Mouse (Mus musculus) olfactory bulb, adult 2 months (tissue): Measurements from ENCODE around the gene Arhgef19.

Experiments used
- CTCF ChIP-seq: fragments of 200-500 bp; IDR thresholded peaks from 2 replicates; pipeline ENCODE4 v1.5.1; 2012; ENCODE audit warnings: low read depth, mild to moderate bottlenecking, low read length, moderate library complexity; ENCODE audit not compliant: insufficient read depth
- POLR2A ChIP-seq: fragments of 200-500 bp; IDR thresholded peaks from 2 replicates; pipeline ENCODE4 v1.6.1; 2012; ENCODE audit warnings: mild to moderate bottlenecking, low read depth, low read length, moderate library complexity; ENCODE audit not compliant: insufficient read depth

DNA sequence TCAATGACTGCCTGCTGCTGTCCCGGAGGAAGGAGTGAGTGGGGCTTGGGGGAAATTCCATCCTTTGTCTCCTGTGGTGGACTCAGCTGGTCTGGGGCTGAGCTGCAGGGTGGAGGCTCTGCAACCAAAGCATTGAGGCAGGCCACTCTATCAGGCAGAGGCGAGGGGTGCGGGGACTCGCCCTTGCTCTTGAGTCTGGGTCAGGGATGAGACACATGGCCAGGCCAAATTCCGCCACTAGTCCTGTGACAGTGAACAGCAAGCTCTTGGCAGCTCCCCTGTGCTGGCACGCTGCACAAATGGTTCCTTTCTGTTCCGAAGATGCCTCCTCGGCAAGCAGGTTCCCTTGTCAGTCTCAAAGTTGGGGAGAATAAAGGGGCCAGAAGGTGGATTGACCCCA lies 11.8 kb downstream of the Arhgef19 start:
- no peak for TF ChIP-seq CTCF
- no peak for TF ChIP-seq POLR2A
